Mouse (Mus musculus) lung, postnatal 10 days (tissue): Measurements from ENCODE around the gene Akr1c14.
"Not testable (repeated sequence)": the region's sequence is repeated elsewhere in the genome, so short reads cannot be mapped to it uniquely, and the experiment has no call there.

Experiments
- DNase-seq: peaks from one replicate; pipeline ENCODE4 v3.0.0; 2021

The Akr1c14 gene

DNA sequence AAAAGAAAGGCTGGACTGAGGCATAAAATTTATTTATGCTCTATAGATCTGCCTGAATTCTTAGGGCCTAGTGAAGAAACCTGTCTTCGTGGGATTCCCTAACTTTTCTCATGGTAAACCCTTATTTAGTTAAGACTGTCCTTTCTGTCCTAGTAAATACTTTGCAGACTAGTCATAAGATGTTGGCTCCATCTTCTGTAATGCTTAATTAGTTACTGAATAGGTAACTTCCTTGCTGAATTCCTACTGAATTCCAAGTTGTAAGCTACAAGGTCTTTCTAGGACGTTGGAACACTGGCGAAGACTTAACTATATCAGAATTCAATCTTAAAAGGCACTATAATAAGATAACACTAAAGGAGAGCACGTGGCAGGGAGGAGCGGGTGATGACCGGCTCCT is 75.7 kb downstream of the Akr1c14 start:
- not testable (repeated sequence) for DNase-seq

DNA sequence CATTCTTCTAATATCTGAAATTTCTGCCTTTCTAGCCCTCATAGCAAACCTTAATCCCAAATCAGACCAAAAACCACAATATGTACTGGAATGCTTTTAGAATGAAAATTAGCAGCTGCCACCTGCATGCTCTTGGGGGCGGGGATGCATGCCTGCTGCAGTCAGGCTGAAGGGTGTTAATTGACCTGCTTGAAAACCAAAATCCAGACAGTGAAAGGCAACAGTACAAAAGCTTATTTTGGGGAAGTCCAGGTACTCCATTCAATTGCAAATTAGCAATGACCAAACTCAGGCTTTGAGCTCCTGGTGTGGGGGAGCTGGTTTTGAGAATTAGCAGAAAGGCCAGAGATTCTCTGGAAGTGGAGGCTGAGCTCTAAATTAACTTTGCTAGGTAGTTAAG is 77.0 kb downstream of the Akr1c14 start:
- not testable (repeated sequence) for DNase-seq

- peak; percentile 51 for DNase-seq
Measured at GRCm38 (mm10) chr13:4129100-4129499, 80.3 kb downstream of the Akr1c14 start.

- DNase-seq, result no peak
Measured at GRCm38 (mm10) chr13:4131317-4131716, 82.5 kb downstream of the Akr1c14 start.

DNA sequence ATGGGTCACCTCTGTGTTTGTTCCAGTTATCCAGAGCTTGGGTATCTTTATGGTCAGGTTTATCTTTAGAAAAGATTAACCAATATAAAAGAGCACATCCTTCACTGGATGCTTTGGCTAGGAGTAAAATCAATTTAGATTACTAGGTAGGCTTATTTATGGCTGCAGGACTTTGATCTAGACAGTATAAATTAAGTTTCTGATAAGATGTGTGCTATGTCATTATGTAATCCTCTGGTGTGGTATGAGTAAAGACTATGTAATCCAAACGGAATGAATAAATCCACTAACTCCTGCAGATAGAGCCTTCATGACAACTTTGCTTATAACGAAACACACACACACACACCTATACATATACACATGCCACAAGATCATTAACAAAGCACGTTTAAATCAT is 82.9 kb downstream of the Akr1c14 start:
- DNase-seq, result no peak

- peak; percentile 13 for DNase-seq
Measured at GRCm38 (mm10) chr13:4133070-4133469, 84.3 kb downstream of the Akr1c14 start.
